Mouse (Mus musculus) heart, adult 2 months (tissue): ENCODE measurements around the gene Parn. TPM values are rescaled to one million over a fixed set of nuclear protein-coding genes. Genes with fewer than 3 reads are reported as not detected.

Source experiments
- DNase-seq, 2 experiments: peaks; one replicate each; pipeline ENCODE4 v3.0.0; 2021
- H3K27ac ChIP-seq: fragments of 200-600 bp; 2 replicates; pipeline ENCODE4 v1.8.1; 2022
- H3K27me3 ChIP-seq: fragments of 200-500 bp; 2 replicates; pipeline ENCODE4 v1.6.1; 2012; ENCODE audit warnings: mild to moderate bottlenecking, low read length, inconsistent platforms, mixed read lengths; ENCODE audit not compliant: control insufficient read depth, insufficient read depth
- H3K36me3 ChIP-seq: fragments of 200-500 bp; 2 replicates; pipeline ENCODE4 v1.6.1; 2012; ENCODE audit warnings: low read length, inconsistent platforms; ENCODE audit not compliant: control insufficient read depth, insufficient read depth
- H3K4me1 ChIP-seq: fragments of 200-500 bp; 2 replicates; pipeline ENCODE4 v1.6.1; 2011; ENCODE audit warnings: low read length; ENCODE audit not compliant: control insufficient read depth, insufficient read depth
- H3K4me3 ChIP-seq: fragments of 200-600 bp; 2 replicates; pipeline ENCODE4 v1.8.1; 2022
- H3K79me2 ChIP-seq: fragments of 200-500 bp; replicated peaks from 2 replicates; pipeline ENCODE4 v1.6.1; 2012; ENCODE audit warnings: mild to moderate bottlenecking, inconsistent platforms, low read length, moderate library complexity, mixed read lengths; ENCODE audit not compliant: control insufficient read depth, insufficient read depth
- H3K9ac ChIP-seq: fragments of 200-500 bp; 2 replicates; pipeline ENCODE4 v1.6.1; 2012; ENCODE audit warnings: low read depth, mild to moderate bottlenecking, control low read depth, inconsistent platforms, low read length, mixed read lengths
- CTCF ChIP-seq: fragments of 200-600 bp; IDR thresholded peaks from 2 replicates; pipeline ENCODE4 v1.8.1; 2022; ENCODE audit warnings: antibody characterized with exemption, mild to moderate bottlenecking, moderate library complexity
- EP300 ChIP-seq: fragments of 200-500 bp; IDR thresholded peaks from 2 replicates; pipeline ENCODE4 v1.6.1; 2011; ENCODE audit warnings: low read depth, low read length, control low read depth; ENCODE audit not compliant: insufficient read depth
- POLR2A ChIP-seq: fragments of 200-500 bp; IDR thresholded peaks from 2 replicates; pipeline ENCODE4 v1.6.1; 2011; ENCODE audit warnings: mild to moderate bottlenecking, low read depth, low read length, control low read depth; ENCODE audit not compliant: insufficient read depth
- WGBS: fragments of 180-500 bp; shearing (Covaris S2); methylation state at CpG from one replicate; pipeline ENCODE4 v1.1.7; 2018; 5-methylcytosine and 5-hydroxymethylcytosine counted together
- intact Hi-C: fragments of 180-260 bp; cut with DNase I; formaldehyde crosslinking; loops from one replicate; pipeline ENCODE4 v1.15.1; 2025
- polyA plus RNA-seq: library from polyadenylated mRNA; depleted of rRNA; stranded (reverse); fragments of >200 nt; gene quantifications from 2 replicates; pipeline ENCODE4 v1.2.3, GENCODE M21; 2012
- total RNA-seq, 2 experiments: library from RNA; stranded (reverse); gene quantifications; 2 replicates each; pipeline ENCODE4 v1.2.3; 2021

Parn gene
- total and polyA plus RNA-seq, 3 experiments = 7.3 to 9.1 (median 8.9) TPM

- no peak for TF ChIP-seq POLR2A
- no peak for TF ChIP-seq EP300
- TF ChIP-seq CTCF = no peak
- intact Hi-C loops = no loop called here
- Histone ChIP-seq H3K4me1 (peaks cover 1% of the 10 kb centered on the region; the same call in 1 of the 2 replicates), H3K4me3 (no peak overlapping the region), H3K9ac (no peak overlapping the region), H3K27me3 (no peaks in the 10 kb centered on the region), H3K36me3 (0 out of 2 replicates have a peak, but pooled peaks cover 3% of the 10 kb centered on the region), H3K27ac (peak overlapping the region; percentile 79), H3K79me2 (no peaks in the 10 kb centered on the region)
- WGBS = 54% methylated on average over 6 of the region's 6 CpGs
- DNase-seq = peak; percentile 38 to 54
These were observed 146.6 kb downstream of the Parn start for GRCm38 (mm10) chr16:13521359-13521758.

DNA sequence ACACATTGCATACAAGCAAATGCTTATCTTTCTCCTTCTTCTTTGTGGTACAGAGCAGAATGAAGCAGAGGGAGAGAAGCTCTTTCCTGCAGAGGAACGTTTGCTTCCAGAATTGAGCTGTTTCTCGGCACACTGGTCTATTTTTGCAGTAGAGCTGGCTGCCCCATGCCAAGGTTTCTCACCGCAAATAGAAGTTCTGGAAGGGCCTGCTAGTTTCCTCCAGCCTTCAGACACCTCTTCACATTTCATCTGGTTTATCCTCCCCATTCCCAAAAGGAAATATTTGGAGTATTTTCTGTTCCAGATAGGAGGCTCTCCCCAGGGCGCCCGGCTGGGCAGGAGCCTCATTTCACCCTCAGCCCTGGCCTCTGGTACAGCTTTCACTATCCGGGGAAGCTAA, 147.7 kb downstream of the Parn start:
- peak overlapping the region; percentile 79 for H3K27ac ChIP-seq
- no peak for TF ChIP-seq POLR2A
- H3K4me1 ChIP-seq = peaks cover 1% of the 10 kb centered on the region; the same call in 1 of the 2 replicates
- H3K27me3 ChIP-seq = no peaks in the 10 kb centered on the region
- intact Hi-C loops = no loop called here
- H3K9ac ChIP-seq = no peak overlapping the region
- DNase-seq = peak in 1 of 2 experiments; percentile 42
- 0 out of 2 replicates have a peak, but pooled peaks cover 3% of the 10 kb centered on the region for H3K36me3 ChIP-seq
- WGBS = 46% methylated on average over 6 of the region's 6 CpGs
- no peaks in the 10 kb centered on the region for H3K79me2 ChIP-seq
- no peak overlapping the region for H3K4me3 ChIP-seq

DNA sequence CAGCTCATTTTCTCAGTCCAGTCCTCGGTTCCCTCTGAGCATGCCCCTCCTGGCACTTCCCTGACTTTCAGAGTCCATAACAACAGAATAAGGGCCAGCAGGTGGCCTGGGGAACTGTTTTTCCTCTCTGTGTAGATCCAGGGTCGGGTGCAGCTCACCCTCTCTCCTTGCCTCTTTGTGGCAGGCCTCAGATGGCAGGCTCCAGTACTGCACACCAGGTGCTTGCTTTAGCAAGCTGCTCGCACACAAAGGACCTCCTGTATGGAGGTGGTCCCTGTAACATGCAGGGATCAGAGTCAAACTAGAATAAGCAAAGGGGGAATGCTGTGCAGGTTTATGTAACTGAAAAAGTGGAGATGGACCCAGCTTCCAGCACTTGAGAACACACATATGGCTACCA, 151.8 kb downstream of the Parn start:
- WGBS = 63% methylated on average over 3 of the region's 3 CpGs
- no peak overlapping the region for H3K27ac ChIP-seq
- H3K4me3 ChIP-seq = no peak overlapping the region
- peaks cover 1% of the 10 kb centered on the region; the same call in 1 of the 2 replicates for H3K4me1 ChIP-seq
- intact Hi-C loops = no loop called here
- TF ChIP-seq EP300 (no peak), POLR2A (no peak), CTCF (no peak)
- no peaks in the 10 kb centered on the region for H3K27me3 ChIP-seq
- H3K79me2 ChIP-seq = no peaks in the 10 kb centered on the region
- no peak overlapping the region for H3K9ac ChIP-seq
- 0 out of 2 replicates have a peak, but pooled peaks cover 3% of the 10 kb centered on the region for H3K36me3 ChIP-seq
- no peak for DNase-seq

DNA sequence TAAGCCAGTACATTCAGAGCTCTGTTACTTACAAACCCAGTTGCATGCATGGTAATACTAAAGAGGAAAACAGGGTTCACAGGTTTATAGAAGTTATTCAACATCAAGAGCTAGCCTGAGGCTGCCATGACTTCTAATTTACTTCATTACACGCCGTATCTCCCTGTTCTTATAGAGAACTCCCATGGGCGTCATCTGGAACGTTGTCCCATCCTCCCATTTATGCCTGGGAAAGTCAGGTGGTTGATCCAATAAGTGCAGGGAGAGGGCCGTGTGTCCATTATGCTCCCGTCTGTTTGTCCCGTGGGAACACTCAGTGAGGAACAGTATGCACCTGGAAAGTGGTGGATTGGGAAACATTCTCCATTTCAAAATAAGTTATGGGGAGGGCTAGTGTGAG, 152.4 kb downstream of the Parn start:
- Histone ChIP-seq H3K27me3 (no peaks in the 10 kb centered on the region), H3K27ac (no peak overlapping the region), H3K79me2 (no peaks in the 10 kb centered on the region), H3K36me3 (no peaks in the 10 kb centered on the region), H3K4me3 (no peak overlapping the region), H3K9ac (no peak overlapping the region), H3K4me1 (peaks cover 1% of the 10 kb centered on the region; the same call in 1 of the 2 replicates)
- TF ChIP-seq EP300 = no peak
- TF ChIP-seq CTCF = no peak
- TF ChIP-seq POLR2A = no peak
- intact Hi-C loops = no loop called here
- 85% methylated on average over 7 of the region's 7 CpGs for WGBS
- DNase-seq = no peak

DNA sequence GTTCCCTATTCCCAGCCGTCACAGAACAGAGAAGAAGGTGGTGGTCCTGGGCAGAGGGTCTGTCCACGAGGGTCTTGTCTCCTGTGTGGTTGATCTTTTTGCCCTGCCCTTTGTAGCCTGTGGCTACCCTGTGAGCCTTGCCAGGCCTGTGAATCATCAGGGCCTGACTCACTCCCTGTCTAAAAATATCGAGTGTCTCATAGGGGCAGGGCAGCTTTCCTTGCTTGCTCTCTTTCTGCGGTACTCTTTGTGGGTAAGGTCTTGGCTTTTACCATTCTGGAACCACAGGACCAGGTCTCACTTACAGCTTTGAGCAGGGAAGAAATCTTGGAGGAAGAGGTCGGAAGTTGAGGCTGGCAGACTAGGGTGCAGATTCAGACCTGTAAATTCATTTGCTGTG, 162.9 kb downstream of the Parn start:
- intact Hi-C loops = no loop called here
- no peak overlapping the region for H3K4me3 ChIP-seq
- no peaks in the 10 kb centered on the region for H3K36me3 ChIP-seq
- H3K27me3 ChIP-seq = no peaks in the 10 kb centered on the region
- no peaks in the 10 kb centered on the region for H3K79me2 ChIP-seq
- H3K27ac ChIP-seq = peak overlapping the region; percentile 66
- no peak for TF ChIP-seq EP300
- no peak for TF ChIP-seq POLR2A
- no peak for TF ChIP-seq CTCF
- 39% methylated on average over 5 of the region's 5 CpGs for WGBS
- H3K4me1 ChIP-seq = no peaks in the 10 kb centered on the region; the same call in 1 of the 2 replicates
- DNase-seq = peak; percentile 39 to 72
- no peak overlapping the region for H3K9ac ChIP-seq

DNA sequence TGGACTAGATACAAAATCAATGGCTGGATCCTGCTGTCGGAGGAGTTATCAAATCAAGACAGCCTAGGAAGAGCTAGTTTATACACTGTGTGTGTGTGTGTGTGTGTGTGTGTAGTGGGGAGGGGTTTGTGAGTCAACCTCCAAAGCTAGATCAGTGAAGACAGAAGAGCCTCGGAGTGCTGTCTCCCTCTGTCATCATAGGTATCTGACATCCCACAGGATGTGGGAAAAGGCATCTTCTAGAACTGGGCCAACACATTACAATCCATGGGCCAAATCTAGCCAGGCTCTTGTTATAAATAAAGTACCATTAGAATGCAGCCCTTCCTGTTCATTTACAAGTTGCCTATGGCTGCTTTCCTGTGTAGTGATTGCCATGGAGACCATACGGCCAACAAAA, 163.5 kb downstream of the Parn start:
- no peaks in the 10 kb centered on the region for H3K36me3 ChIP-seq
- no peak overlapping the region for H3K4me3 ChIP-seq
- TF ChIP-seq CTCF (no peak), POLR2A (no peak), EP300 (no peak)
- no peak overlapping the region for H3K9ac ChIP-seq
- no peaks in the 10 kb centered on the region; the same call in 1 of the 2 replicates for H3K4me1 ChIP-seq
- peak overlapping the region; percentile 10; the same call in 1 of the 2 replicates for H3K27ac ChIP-seq
- H3K79me2 ChIP-seq = no peaks in the 10 kb centered on the region
- no peak for DNase-seq
- no peaks in the 10 kb centered on the region for H3K27me3 ChIP-seq
- WGBS = 62% methylated on average over 3 of the region's 3 CpGs
- intact Hi-C loops = no loop called here
